Mouse (Mus musculus): ENCODE data around the gene Amigo1. TPM values are rescaled to one million over a fixed set of nuclear protein-coding genes. Genes with fewer than 3 reads are reported as not detected.

Gene Amigo1
- polyA plus RNA-seq (2015; fragmentation: Nextera tagmentation; extraction: Ambion mirVana), result 9.8 and 13.3 TPM in 2 replicates

DNA sequence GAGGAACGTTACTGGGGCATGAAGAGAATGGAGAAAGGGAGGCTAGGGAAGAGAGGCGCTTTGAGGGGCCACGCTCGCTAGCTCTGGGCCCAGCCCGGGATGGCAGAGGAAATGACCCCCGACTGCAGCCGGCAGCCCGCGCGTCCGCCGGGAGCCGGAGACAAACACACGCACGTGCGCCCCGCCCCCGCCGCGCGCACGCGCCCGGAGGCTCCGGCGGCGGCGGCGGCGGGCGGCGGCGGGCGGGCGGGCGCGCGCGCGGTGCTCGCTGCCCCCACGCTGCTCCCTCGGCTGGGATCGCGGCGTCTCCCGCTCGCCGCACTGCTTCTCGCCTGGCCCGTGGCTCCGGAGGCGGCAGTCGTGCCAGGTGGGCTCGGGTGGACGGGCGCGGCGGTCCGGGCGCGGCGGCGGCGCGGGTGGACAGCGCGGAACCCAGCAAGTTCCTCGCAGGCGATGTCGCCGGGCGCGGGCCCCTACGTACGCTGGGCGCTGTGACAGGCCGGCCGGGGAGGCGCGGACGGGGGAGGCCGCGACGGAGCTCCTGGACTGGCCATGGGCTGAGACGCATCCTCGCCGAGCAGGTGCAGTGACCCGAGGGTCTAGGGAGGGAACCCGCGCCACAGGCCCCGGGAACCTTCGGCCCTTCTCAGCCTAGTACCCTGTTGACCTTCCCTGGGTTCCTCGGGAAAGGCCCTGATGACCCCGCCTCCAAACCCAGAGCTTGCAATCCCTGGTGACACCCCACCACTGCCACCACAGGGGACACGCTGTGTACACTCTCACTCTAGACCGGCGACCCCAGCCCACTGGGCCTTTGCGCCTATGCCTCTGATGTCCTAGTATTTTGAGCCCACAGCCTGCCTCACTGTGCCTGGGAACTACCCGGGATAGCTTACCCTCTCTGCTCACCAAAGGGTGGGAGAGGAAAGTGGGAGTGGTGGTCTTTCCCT lies at the start of gene Amigo1:
Amigo1 (plus strand) TSS at position 238 of the 950 bp plus-strand sequence.
- Histone ChIP-seq H3K4me1 (ENCODE audit: control insufficient read depth, insufficient read depth, low read depth, low read length) (peaks cover 19% of the 10 kb centered on the region), H3K4me2 (ENCODE audit: low read length) (peak within 1 kb of the TSS; percentile 82), H3K27me3 (replicated peaks; ENCODE audit: control insufficient read depth, insufficient read depth, low read length) (no peaks in the 10 kb centered on the region), H3K27ac (ENCODE audit: low read depth, low read length) (peak within 1 kb of the TSS; percentile 73), H3K9ac (ENCODE audit: low read depth, low read length) (peak within 1 kb of the TSS; percentile 91), H3K9me3 (ENCODE audit: control insufficient read depth, low read length) (no peaks in the 10 kb centered on the region), H3K4me3 (ENCODE audit: low read length) (peak within 1 kb of the TSS; percentile 82), H3K36me3 (ENCODE audit: control insufficient read depth, insufficient read depth, low read length) (peaks cover 7% of the 10 kb centered on the region; the same call in 1 of the 2 replicates)
- peak; percentile 82 for ATAC-seq
- 2% methylated on average over 41 of the region's 100 CpGs for WGBS

GRCm38 (mm10) chr3:108139113-108139512 lies 47.0 kb upstream of the Amigo1 start:
- no peaks in the 10 kb centered on the region for H3K36me3 ChIP-seq (ENCODE audit: control insufficient read depth, insufficient read depth, low read length)
- no peak overlapping the region for H3K9ac ChIP-seq (ENCODE audit: low read depth, low read length)
- 89% methylated on average over 1 of the region's 1 CpGs for WGBS
- H3K9me3 ChIP-seq (ENCODE audit: control insufficient read depth, low read length), result no peaks in the 10 kb centered on the region
- no peak overlapping the region for H3K4me2 ChIP-seq (ENCODE audit: low read length)
- H3K4me1 ChIP-seq (ENCODE audit: control insufficient read depth, insufficient read depth, low read depth, low read length), result peaks cover 2% of the 10 kb centered on the region
- H3K27ac ChIP-seq (ENCODE audit: low read depth, low read length), result no peak overlapping the region
- no peak overlapping the region for H3K4me3 ChIP-seq (ENCODE audit: low read length)
- ATAC-seq, result no peak
- H3K27me3 ChIP-seq (replicated peaks; ENCODE audit: control insufficient read depth, insufficient read depth, low read length), result no peaks in the 10 kb centered on the region

- Histone ChIP-seq H3K9me3 (ENCODE audit: control insufficient read depth, low read length) (no peaks in the 10 kb centered on the region), H3K27me3 (replicated peaks; ENCODE audit: control insufficient read depth, insufficient read depth, low read length) (no peaks in the 10 kb centered on the region), H3K4me2 (ENCODE audit: low read length) (no peak overlapping the region), H3K36me3 (ENCODE audit: control insufficient read depth, insufficient read depth, low read length) (no peaks in the 10 kb centered on the region), H3K4me3 (ENCODE audit: low read length) (no peak overlapping the region), H3K9ac (ENCODE audit: low read depth, low read length) (no peak overlapping the region), H3K4me1 (ENCODE audit: control insufficient read depth, insufficient read depth, low read depth, low read length) (peaks cover 8% of the 10 kb centered on the region), H3K27ac (ENCODE audit: low read depth, low read length) (no peak overlapping the region)
- no peak for ATAC-seq
- WGBS, result 87% methylated on average over 4 of the region's 4 CpGs
These were observed 45.3 kb upstream of the Amigo1 start for GRCm38 (mm10) chr3:108140786-108141185.

DNA sequence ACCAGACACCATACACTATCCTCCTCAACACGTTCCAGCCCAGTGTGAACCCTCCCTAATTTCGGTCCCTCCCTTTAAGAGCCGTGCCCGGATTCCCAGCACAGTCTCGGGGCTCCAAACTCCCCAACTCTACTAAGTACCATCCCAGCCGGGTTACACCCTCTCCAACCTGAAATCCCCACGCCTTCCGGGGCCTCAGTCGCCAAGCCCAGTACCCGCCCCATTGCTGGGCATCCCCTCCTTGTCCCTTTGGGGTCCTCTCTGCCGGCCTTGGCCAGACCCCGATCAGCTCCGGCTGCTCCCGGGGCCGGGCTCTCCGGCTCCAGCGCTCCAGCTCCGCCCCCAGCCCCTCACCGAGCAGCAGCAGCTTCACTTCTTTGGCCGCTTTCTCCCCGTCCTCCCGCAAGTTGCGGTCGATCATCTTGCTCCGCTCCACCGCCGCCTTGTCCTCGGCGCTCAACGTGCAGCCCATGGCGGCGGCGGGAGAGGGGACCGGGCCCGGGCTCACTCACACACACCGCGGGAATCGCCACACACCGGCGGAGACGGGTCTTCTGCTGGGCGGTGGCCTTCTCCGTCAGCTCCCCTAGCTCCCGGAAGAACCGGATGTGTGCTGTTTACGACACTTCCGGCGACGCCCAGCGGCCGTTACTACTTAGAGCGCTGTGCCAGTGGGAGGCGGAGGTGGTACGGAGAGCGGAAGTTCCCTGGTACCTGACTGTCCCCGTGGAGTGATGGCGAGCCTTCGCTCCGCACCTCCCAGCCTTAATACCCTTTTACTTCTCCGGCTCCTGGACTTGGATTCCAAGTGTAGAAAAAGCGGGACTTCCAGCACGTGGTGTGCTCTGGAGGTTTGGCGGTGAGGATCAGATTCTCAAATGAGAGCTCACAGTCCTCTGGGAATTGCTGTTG lies 40.3 kb upstream of the Amigo1 start, which contains the start of gene Gnai3:
Gnai3 (minus strand) TSS at position 613 of the 912 bp plus-strand sequence.
- H3K4me3 ChIP-seq (ENCODE audit: low read length), result peak within 1 kb of the TSS; percentile 76
- ATAC-seq, result peak; percentile 94
- peak within 1 kb of the TSS; percentile 75 for H3K4me2 ChIP-seq (ENCODE audit: low read length)
- H3K27me3 ChIP-seq (replicated peaks; ENCODE audit: control insufficient read depth, insufficient read depth, low read length), result no peaks in the 10 kb centered on the region
- H3K9me3 ChIP-seq (ENCODE audit: control insufficient read depth, low read length), result no peaks in the 10 kb centered on the region
- H3K27ac ChIP-seq (ENCODE audit: low read depth, low read length), result peak within 1 kb of the TSS; percentile 90
- H3K36me3 ChIP-seq (ENCODE audit: control insufficient read depth, insufficient read depth, low read length), result no peaks in the 10 kb centered on the region
- peaks cover 16% of the 10 kb centered on the region for H3K4me1 ChIP-seq (ENCODE audit: control insufficient read depth, insufficient read depth, low read depth, low read length)
- WGBS, result under 1% methylated on average over 63 of the region's 63 CpGs
- H3K9ac ChIP-seq (ENCODE audit: low read depth, low read length), result peak within 1 kb of the TSS; percentile 88

DNA sequence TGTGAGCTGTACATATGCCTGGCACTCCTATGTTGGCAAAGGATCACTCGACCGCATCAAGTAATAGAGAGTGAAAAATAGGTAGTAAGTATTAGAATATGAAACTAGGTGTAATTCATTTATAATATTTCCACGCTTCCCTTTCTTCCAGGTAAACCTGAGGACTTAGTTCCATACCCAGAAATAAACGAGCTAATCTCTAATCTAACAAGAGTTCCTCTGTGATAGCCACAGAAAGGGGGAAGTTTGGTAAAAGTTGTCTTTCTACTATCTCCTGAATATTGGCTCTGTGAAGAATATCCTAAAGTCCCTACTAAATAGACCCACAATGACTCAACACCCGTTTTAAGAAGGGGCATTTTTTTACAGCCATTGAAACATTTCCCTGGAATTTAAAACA lies 39.5 kb upstream of the Amigo1 start:
- H3K36me3 ChIP-seq (ENCODE audit: control insufficient read depth, insufficient read depth, low read length), result no peaks in the 10 kb centered on the region
- H3K27ac ChIP-seq (ENCODE audit: low read depth, low read length), result peak overlapping the region; percentile 90
- no peak for ATAC-seq
- no peaks in the 10 kb centered on the region for H3K9me3 ChIP-seq (ENCODE audit: control insufficient read depth, low read length)
- WGBS, result 63% methylated on average over 5 of the region's 5 CpGs
- H3K4me2 ChIP-seq (ENCODE audit: low read length), result peak overlapping the region; percentile 75
- H3K4me3 ChIP-seq (ENCODE audit: low read length), result peak overlapping the region; percentile 76
- peaks cover 16% of the 10 kb centered on the region for H3K4me1 ChIP-seq (ENCODE audit: control insufficient read depth, insufficient read depth, low read depth, low read length)
- H3K27me3 ChIP-seq (replicated peaks; ENCODE audit: control insufficient read depth, insufficient read depth, low read length), result no peaks in the 10 kb centered on the region
- peak overlapping the region; percentile 88 for H3K9ac ChIP-seq (ENCODE audit: low read depth, low read length)

GRCm38 (mm10) chr3:108147386-108148235 lies 38.5 kb upstream of the Amigo1 start:
- WGBS, result 66% methylated on average over 11 of the region's 11 CpGs

GRCm38 (mm10) chr3:108152290-108152689 lies 33.8 kb upstream of the Amigo1 start:
- no peak overlapping the region for H3K4me2 ChIP-seq (ENCODE audit: low read length)
- ATAC-seq, result no peak
- no peaks in the 10 kb centered on the region for H3K36me3 ChIP-seq (ENCODE audit: control insufficient read depth, insufficient read depth, low read length)
- no peak overlapping the region for H3K9ac ChIP-seq (ENCODE audit: low read depth, low read length)
- no peak overlapping the region for H3K4me3 ChIP-seq (ENCODE audit: low read length)
- 75% methylated on average over 3 of the region's 3 CpGs for WGBS
- no peaks in the 10 kb centered on the region for H3K9me3 ChIP-seq (ENCODE audit: control insufficient read depth, low read length)
- peaks cover 4% of the 10 kb centered on the region; the same call in 1 of the 2 replicates for H3K4me1 ChIP-seq (ENCODE audit: control insufficient read depth, insufficient read depth, low read depth, low read length)
- no peaks in the 10 kb centered on the region for H3K27me3 ChIP-seq (replicated peaks; ENCODE audit: control insufficient read depth, insufficient read depth, low read length)
- H3K27ac ChIP-seq (ENCODE audit: low read depth, low read length), result no peak overlapping the region

More at GRCm38 (mm10) chr3:108147386-108148235, 38.5 kb upstream of the Amigo1 start:
- H3K36me3 ChIP-seq (ENCODE audit: control insufficient read depth, insufficient read depth, low read length), result no peaks in the 10 kb centered on the region
- H3K9me3 ChIP-seq (ENCODE audit: control insufficient read depth, low read length), result no peaks in the 10 kb centered on the region
- H3K27me3 ChIP-seq (replicated peaks; ENCODE audit: control insufficient read depth, insufficient read depth, low read length), result no peaks in the 10 kb centered on the region
- H3K4me1 ChIP-seq (ENCODE audit: control insufficient read depth, insufficient read depth, low read depth, low read length), result peaks cover 16% of the 10 kb centered on the region
- ATAC-seq, result peak; percentile 50
- no peak overlapping the region for H3K4me2 ChIP-seq (ENCODE audit: low read length)
- H3K27ac ChIP-seq (ENCODE audit: low read depth, low read length), result no peak overlapping the region
- no peak overlapping the region for H3K9ac ChIP-seq (ENCODE audit: low read depth, low read length)
- H3K4me3 ChIP-seq (ENCODE audit: low read length), result no peak overlapping the region

DNA sequence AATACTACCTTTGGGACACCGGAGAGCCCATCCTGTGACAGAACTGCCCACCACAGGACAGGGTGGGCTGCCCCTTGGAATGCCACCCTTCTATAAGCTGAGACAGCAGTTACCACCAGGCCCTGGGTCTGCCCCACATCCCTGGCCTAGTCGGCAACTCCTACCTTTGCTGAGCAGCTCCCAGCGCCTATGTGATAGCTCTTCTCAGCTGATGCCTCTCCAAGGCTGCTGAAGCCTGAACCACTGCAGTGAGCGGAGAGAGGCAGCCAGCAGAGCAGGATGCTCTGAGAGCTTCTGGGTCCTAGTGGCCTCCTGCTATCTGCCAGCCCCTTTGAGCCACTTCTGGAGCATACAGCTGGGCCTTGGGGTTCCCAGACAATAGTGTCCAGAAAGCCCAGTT lies 31.5 kb upstream of the Amigo1 start, which contains the start of gene Gpr61:
Gpr61 (minus strand) TSS at position 227 of the 400 bp plus-strand sequence.
- 35% methylated on average over 4 of the region's 4 CpGs for WGBS
- H3K36me3 ChIP-seq (ENCODE audit: control insufficient read depth, insufficient read depth, low read length), result no peaks in the 10 kb centered on the region
- H3K4me3 ChIP-seq (ENCODE audit: low read length), result peak within 1 kb of the TSS; percentile 37
- peak within 1 kb of the TSS; percentile 64 for H3K9ac ChIP-seq (ENCODE audit: low read depth, low read length)
- H3K4me2 ChIP-seq (ENCODE audit: low read length), result peak within 1 kb of the TSS; percentile 64
- H3K27me3 ChIP-seq (replicated peaks; ENCODE audit: control insufficient read depth, insufficient read depth, low read length), result no peaks in the 10 kb centered on the region
- no peaks in the 10 kb centered on the region for H3K9me3 ChIP-seq (ENCODE audit: control insufficient read depth, low read length)
- ATAC-seq, result peak; percentile 76
- H3K27ac ChIP-seq (ENCODE audit: low read depth, low read length), result peak within 1 kb of the TSS; percentile 18
- H3K4me1 ChIP-seq (ENCODE audit: control insufficient read depth, insufficient read depth, low read depth, low read length), result peaks cover 11% of the 10 kb centered on the region

All from hindbrain, embryonic 16.5 days (tissue).